Mouse (Mus musculus): ENCODE measurements around the gene Olfr412. TPM values are rescaled to one million over a fixed set of nuclear protein-coding genes. Genes with fewer than 3 reads are reported as not detected.

The Olfr412 gene
- polyA plus RNA-seq, 1 experiment from 2014 or later = not detected

GRCm38 (mm10) chr11:74409447-74409754 lies 47.5 kb downstream of the Olfr412 start:
- Histone ChIP-seq H3K4me2 (ENCODE audit: low read length) (no peak overlapping the region), H3K9ac (ENCODE audit: low read depth, low read length) (0 out of 2 replicates have a peak overlapping the region, but pooled peaks have one; percentile 17), H3K36me3 (ENCODE audit: control insufficient read depth, insufficient read depth, low read length) (peaks cover 5% of the 10 kb centered on the region; the same call in 1 of the 2 replicates), H3K27ac (ENCODE audit: low read length) (peak overlapping the region; percentile 63), H3K4me1 (ENCODE audit: control insufficient read depth, insufficient read depth, low read length) (peaks cover 14% of the 10 kb centered on the region), H3K27me3 (ENCODE audit: control insufficient read depth, insufficient read depth, low read depth, low read length) (no peaks in the 10 kb centered on the region), H3K9me3 (replicated peaks; ENCODE audit: control insufficient read depth, low read length, poor library complexity, severe bottlenecking) (no peaks in the 10 kb centered on the region), H3K4me3 (ENCODE audit: low read depth, low read length) (no peak overlapping the region)
- ATAC-seq = peak; percentile 43; the same call in 1 of the 2 replicates
- WGBS = 51% methylated on average over 5 of the region's 5 CpGs

- WGBS = 54% methylated on average over 4 of the region's 4 CpGs
- H3K4me1 ChIP-seq (ENCODE audit: control insufficient read depth, insufficient read depth, low read length) = peaks cover 14% of the 10 kb centered on the region
- no peaks in the 10 kb centered on the region for H3K9me3 ChIP-seq (replicated peaks; ENCODE audit: control insufficient read depth, low read length, poor library complexity, severe bottlenecking)
- H3K27ac ChIP-seq (ENCODE audit: low read length) = peak overlapping the region; percentile 63
- H3K4me3 ChIP-seq (ENCODE audit: low read depth, low read length) = no peak overlapping the region
- peak; percentile 75 for ATAC-seq
- H3K27me3 ChIP-seq (ENCODE audit: control insufficient read depth, insufficient read depth, low read depth, low read length) = no peaks in the 10 kb centered on the region
- H3K36me3 ChIP-seq (ENCODE audit: control insufficient read depth, insufficient read depth, low read length) = peaks cover 5% of the 10 kb centered on the region; the same call in 1 of the 2 replicates
- H3K9ac ChIP-seq (ENCODE audit: low read depth, low read length) = no peak overlapping the region
- H3K4me2 ChIP-seq (ENCODE audit: low read length) = no peak overlapping the region
Measured at GRCm38 (mm10) chr11:74409757-74410174, 47.9 kb downstream of the Olfr412 start.

GRCm38 (mm10) chr11:74411943-74412342 lies 50.1 kb downstream of the Olfr412 start:
- Histone ChIP-seq H3K4me2 (ENCODE audit: low read length) (no peak overlapping the region), H3K9ac (ENCODE audit: low read depth, low read length) (no peak overlapping the region), H3K27ac (ENCODE audit: low read length) (no peak overlapping the region), H3K36me3 (ENCODE audit: control insufficient read depth, insufficient read depth, low read length) (0 out of 2 replicates have a peak, but pooled peaks cover 2% of the 10 kb centered on the region), H3K4me3 (ENCODE audit: low read depth, low read length) (no peak overlapping the region), H3K27me3 (ENCODE audit: control insufficient read depth, insufficient read depth, low read depth, low read length) (no peaks in the 10 kb centered on the region), H3K9me3 (replicated peaks; ENCODE audit: control insufficient read depth, low read length, poor library complexity, severe bottlenecking) (no peaks in the 10 kb centered on the region), H3K4me1 (ENCODE audit: control insufficient read depth, insufficient read depth, low read length) (peaks cover 14% of the 10 kb centered on the region)
- WGBS = 64% methylated on average over 3 of the region's 3 CpGs
- ATAC-seq = no peak

- Histone ChIP-seq H3K4me2 (ENCODE audit: low read length) (no peak overlapping the region), H3K9ac (ENCODE audit: low read depth, low read length) (no peak overlapping the region), H3K4me3 (ENCODE audit: low read depth, low read length) (no peak overlapping the region), H3K9me3 (replicated peaks; ENCODE audit: control insufficient read depth, low read length, poor library complexity, severe bottlenecking) (no peaks in the 10 kb centered on the region), H3K36me3 (ENCODE audit: control insufficient read depth, insufficient read depth, low read length) (0 out of 2 replicates have a peak, but pooled peaks cover 2% of the 10 kb centered on the region), H3K27ac (ENCODE audit: low read length) (no peak overlapping the region), H3K4me1 (ENCODE audit: control insufficient read depth, insufficient read depth, low read length) (peaks cover 14% of the 10 kb centered on the region), H3K27me3 (ENCODE audit: control insufficient read depth, insufficient read depth, low read depth, low read length) (no peaks in the 10 kb centered on the region)
- ATAC-seq = no peak
- 73% methylated on average over 3 of the region's 3 CpGs for WGBS
Measured at GRCm38 (mm10) chr11:74412462-74412861, 50.6 kb downstream of the Olfr412 start.

GRCm38 (mm10) chr11:74413449-74413972 lies 51.6 kb downstream of the Olfr412 start:
- Histone ChIP-seq H3K9ac (ENCODE audit: low read depth, low read length) (no peak overlapping the region), H3K4me3 (ENCODE audit: low read depth, low read length) (no peak overlapping the region), H3K36me3 (ENCODE audit: control insufficient read depth, insufficient read depth, low read length) (0 out of 2 replicates have a peak, but pooled peaks cover 2% of the 10 kb centered on the region), H3K9me3 (replicated peaks; ENCODE audit: control insufficient read depth, low read length, poor library complexity, severe bottlenecking) (no peaks in the 10 kb centered on the region), H3K4me1 (ENCODE audit: control insufficient read depth, insufficient read depth, low read length) (peaks cover 14% of the 10 kb centered on the region), H3K4me2 (ENCODE audit: low read length) (no peak overlapping the region), H3K27ac (ENCODE audit: low read length) (no peak overlapping the region), H3K27me3 (ENCODE audit: control insufficient read depth, insufficient read depth, low read depth, low read length) (no peaks in the 10 kb centered on the region)
- ATAC-seq = no peak
- WGBS = 79% methylated on average over 3 of the region's 3 CpGs

- Histone ChIP-seq H3K9ac (ENCODE audit: low read depth, low read length) (no peak overlapping the region), H3K36me3 (ENCODE audit: control insufficient read depth, insufficient read depth, low read length) (0 out of 2 replicates have a peak, but pooled peaks cover 2% of the 10 kb centered on the region), H3K27me3 (ENCODE audit: control insufficient read depth, insufficient read depth, low read depth, low read length) (no peaks in the 10 kb centered on the region), H3K4me1 (ENCODE audit: control insufficient read depth, insufficient read depth, low read length) (peaks cover 10% of the 10 kb centered on the region), H3K4me3 (ENCODE audit: low read depth, low read length) (no peak overlapping the region), H3K4me2 (ENCODE audit: low read length) (no peak overlapping the region), H3K27ac (ENCODE audit: low read length) (no peak overlapping the region), H3K9me3 (replicated peaks; ENCODE audit: control insufficient read depth, low read length, poor library complexity, severe bottlenecking) (no peaks in the 10 kb centered on the region)
- WGBS = 82% methylated on average over 9 of the region's 9 CpGs
- ATAC-seq = no peak
Measured at GRCm38 (mm10) chr11:74414112-74414511, 52.2 kb downstream of the Olfr412 start.

- no peak overlapping the region for H3K9ac ChIP-seq (ENCODE audit: low read depth, low read length)
- no peak overlapping the region for H3K4me3 ChIP-seq (ENCODE audit: low read depth, low read length)
- H3K27me3 ChIP-seq (ENCODE audit: control insufficient read depth, insufficient read depth, low read depth, low read length) = no peaks in the 10 kb centered on the region
- WGBS = 66% methylated on average over 12 of the region's 12 CpGs
- H3K4me1 ChIP-seq (ENCODE audit: control insufficient read depth, insufficient read depth, low read length) = no peaks in the 10 kb centered on the region
- H3K9me3 ChIP-seq (replicated peaks; ENCODE audit: control insufficient read depth, low read length, poor library complexity, severe bottlenecking) = no peaks in the 10 kb centered on the region
- no peak overlapping the region for H3K4me2 ChIP-seq (ENCODE audit: low read length)
- no peak for ATAC-seq
- H3K27ac ChIP-seq (ENCODE audit: low read length) = no peak overlapping the region
- H3K36me3 ChIP-seq (ENCODE audit: control insufficient read depth, insufficient read depth, low read length) = 0 out of 2 replicates have a peak, but pooled peaks cover 2% of the 10 kb centered on the region
Measured at GRCm38 (mm10) chr11:74415736-74416135, 53.9 kb downstream of the Olfr412 start.

Other genes starting within 250 kb of the Olfr412 start
- not detected in 2 replicates for gene Olfr401, start 248.4 kb upstream of the Olfr412 start, polyA plus RNA-seq (2015; fragmentation: Nextera tagmentation; extraction: Ambion mirVana)
- gene Olfr402, start 208.5 kb upstream of the Olfr412 start, polyA plus RNA-seq (2015; fragmentation: Nextera tagmentation; extraction: Ambion mirVana) = not detected in 2 replicates
- gene Olfr403, start 175.8 kb upstream of the Olfr412 start, polyA plus RNA-seq (2015; fragmentation: Nextera tagmentation; extraction: Ambion mirVana) = not detected in 2 replicates
- not detected in 2 replicates for gene Olfr43, start 150.7 kb upstream of the Olfr412 start, polyA plus RNA-seq (2015; fragmentation: Nextera tagmentation; extraction: Ambion mirVana)
- gene Olfr406, start 102.3 kb upstream of the Olfr412 start, polyA plus RNA-seq (2015; fragmentation: Nextera tagmentation; extraction: Ambion mirVana) = not detected in 2 replicates
- not detected in 2 replicates for gene Olfr59, start 78.3 kb upstream of the Olfr412 start, polyA plus RNA-seq (2015; fragmentation: Nextera tagmentation; extraction: Ambion mirVana)
- gene Olfr410, start 24.0 kb upstream of the Olfr412 start, polyA plus RNA-seq (2015; fragmentation: Nextera tagmentation; extraction: Ambion mirVana) = not detected in 2 replicates
- gene Olfr411, start 9.4 kb upstream of the Olfr412 start, polyA plus RNA-seq (2015; fragmentation: Nextera tagmentation; extraction: Ambion mirVana) = not detected in 2 replicates
- 17.1 and 18.3 TPM in 2 replicates for gene Rap1gap2, start 248.8 kb downstream of the Olfr412 start, polyA plus RNA-seq (2015; fragmentation: Nextera tagmentation; extraction: Ambion mirVana)

All from midbrain, embryonic 16.5 days (tissue).